Mouse (Mus musculus) E14TG2a.4 (cell line): ENCODE data around the gene Cacna1h.

Source experiments
- CTCF ChIP-seq: conservative IDR thresholded peaks from 2 replicates; pipeline ENCODE4 v1.5.1; 2014; ENCODE audit warnings: low read length
- NANOG ChIP-seq: IDR thresholded peaks from 2 replicates; pipeline ENCODE4 v1.6.1; 2014; ENCODE audit warnings: borderline replicate concordance, low read length, mixed read lengths

GRCm38 (mm10) chr17:25456540-25456939, 23.0 kb upstream of the Cacna1h start:
- no peak for TF ChIP-seq CTCF
- TF ChIP-seq NANOG, result no peak
